Mouse (Mus musculus) G1E (cell line): ENCODE measurements around the gene Epb41l5. TPM values are rescaled to one million over a fixed set of nuclear protein-coding genes. Genes with fewer than 3 reads are reported as not detected.

Source experiments
- ATAC-seq: 2 replicates; pipeline ENCODE4 v1.8.0; 2016; ENCODE audit warnings: mild to moderate bottlenecking; ENCODE audit not compliant: insufficient number of reproducible peaks, poor library complexity, low FRiP score, severe bottlenecking; ENCODE audit errors: extremely low read depth
- DNase-seq: peaks from one replicate; pipeline ENCODE4 v3.0.0; 2012; ENCODE audit warnings: low spot score
- H3K27me3 ChIP-seq: 2 replicates; pipeline ENCODE4 v1.6.1; 2012; ENCODE audit warnings: mild to moderate bottlenecking, low read length, inconsistent platforms; ENCODE audit not compliant: insufficient read depth
- H3K36me3 ChIP-seq: replicated peaks from 2 replicates; pipeline ENCODE3; 2012; ENCODE audit warnings: mild to moderate bottlenecking, inconsistent platforms
- H3K4me1 ChIP-seq: 2 replicates; pipeline ENCODE4 v1.6.1; 2012; ENCODE audit warnings: low read depth, low read length, inconsistent platforms, mixed read lengths; ENCODE audit not compliant: insufficient read depth
- H3K4me3 ChIP-seq: 2 replicates; pipeline ENCODE4 v1.5.1; 2012; ENCODE audit warnings: low read depth, mild to moderate bottlenecking, inconsistent platforms, low read length, moderate library complexity, mixed read lengths
- H3K9me3 ChIP-seq: replicated peaks from 2 replicates; pipeline ENCODE4 v1.6.1; 2012; ENCODE audit warnings: inconsistent platforms
- CTCF ChIP-seq: IDR thresholded peaks from 2 replicates; pipeline ENCODE4 v1.5.1; 2012; ENCODE audit warnings: low read depth, low read length, inconsistent platforms, mixed read lengths
- GATA1 ChIP-seq: IDR thresholded peaks from 2 replicates; pipeline ENCODE4 v1.6.1; 2012; ENCODE audit warnings: borderline replicate concordance, low read length, inconsistent platforms, mixed read lengths
- GATA2 ChIP-seq: IDR thresholded peaks from 2 replicates; pipeline ENCODE4 v1.6.1; 2012; ENCODE audit warnings: low read depth, low read length, inconsistent platforms, borderline replicate concordance
- POLR2AphosphoS5 ChIP-seq: IDR thresholded peaks from 2 replicates; pipeline ENCODE4 v1.6.1; 2012; ENCODE audit warnings: low read depth, low read length, inconsistent platforms; ENCODE audit not compliant: insufficient replicate concordance
- TAL1 ChIP-seq: conservative IDR thresholded peaks from 2 replicates; pipeline ENCODE4 v1.6.1; 2012; ENCODE audit warnings: low read depth, low read length, inconsistent platforms, mixed read lengths
- polyA plus RNA-seq: library from polyadenylated mRNA; stranded (reverse); fragments of >175 nt; gene quantifications from 2 replicates; pipeline ENCODE4 v1.2.3, GENCODE M21; 2012
- total RNA-seq, 2 experiments: library from RNA; stranded (forward) in 1 of 2; stranded (reverse) in 1 of 2; fragments of 200-1000 nt in 1 of 2; fragments of >200 nt in 1 of 2; fragmentation: Nextera tagmentation in 1 of 2; gene quantifications; 2 replicates each; pipeline ENCODE4 v1.2.3; 2014 to 2017

The Epb41l5 gene
- total and polyA plus RNA-seq, 3 experiments, result 7.4 to 81.8 (median 22.5) TPM

DNA sequence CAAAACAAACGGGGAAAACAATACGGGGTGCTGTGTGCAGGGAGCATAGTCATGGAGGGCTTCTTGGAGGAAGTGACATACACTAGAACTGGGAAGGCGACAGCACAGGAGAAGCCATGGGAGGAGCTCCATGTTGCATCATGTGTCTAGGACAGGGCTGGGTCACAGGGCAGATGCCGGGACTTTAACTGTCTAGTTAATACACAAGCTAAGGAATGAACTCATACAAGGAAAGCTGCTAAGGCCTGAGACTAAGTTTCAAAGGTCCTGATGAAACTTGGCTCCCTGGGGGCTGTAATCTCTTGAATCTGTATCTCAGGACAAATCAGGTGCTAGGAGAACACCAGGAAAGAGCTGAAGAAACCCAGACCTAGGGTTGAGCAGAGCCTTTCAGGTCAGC is 126.1 kb downstream of the Epb41l5 start:
- H3K4me3 ChIP-seq, result no peak overlapping the region
- no peak for TF ChIP-seq GATA2
- TF ChIP-seq CTCF, result no peak
- TF ChIP-seq TAL1, result no peak
- no peak for TF ChIP-seq POLR2AphosphoS5
- TF ChIP-seq GATA1, result no peak
- peaks cover 10% of the 10 kb centered on the region for H3K9me3 ChIP-seq
- DNase-seq, result no peak
- H3K4me1 ChIP-seq, result peaks cover 54% of the 10 kb centered on the region
- peaks cover 2% of the 10 kb centered on the region; the same call in 1 of the 2 replicates for H3K27me3 ChIP-seq
- peaks cover 58% of the 10 kb centered on the region for H3K36me3 ChIP-seq
- ATAC-seq, result no peak

DNA sequence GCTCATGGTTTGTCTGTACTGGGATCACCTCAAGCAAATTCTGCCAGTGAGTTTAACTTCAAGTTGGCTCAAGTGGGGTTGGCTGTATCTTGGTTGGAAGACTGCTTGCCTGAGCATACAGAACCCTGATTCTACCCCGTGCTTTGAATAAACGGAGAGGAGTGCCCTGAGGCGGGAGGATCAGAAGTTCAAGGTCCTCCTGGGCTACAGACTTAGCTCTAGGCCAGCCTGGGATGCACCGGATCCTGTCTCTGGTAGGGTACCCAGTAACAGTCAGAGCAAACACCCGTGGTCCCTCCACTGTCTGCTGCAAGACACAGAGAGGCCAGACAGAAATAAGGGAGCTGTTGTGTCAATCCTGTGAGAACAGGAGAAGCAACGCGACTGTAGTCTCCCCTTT is 127.1 kb downstream of the Epb41l5 start:
- peaks cover 2% of the 10 kb centered on the region; the same call in 1 of the 2 replicates for H3K27me3 ChIP-seq
- H3K9me3 ChIP-seq, result peaks cover 7% of the 10 kb centered on the region
- ATAC-seq, result no peak
- no peak for DNase-seq
- peaks cover 50% of the 10 kb centered on the region for H3K4me1 ChIP-seq
- peaks cover 48% of the 10 kb centered on the region for H3K36me3 ChIP-seq
- H3K4me3 ChIP-seq, result no peak overlapping the region
- TF ChIP-seq CTCF (no peak), GATA2 (no peak), GATA1 (no peak), TAL1 (no peak), POLR2AphosphoS5 (no peak)

DNA sequence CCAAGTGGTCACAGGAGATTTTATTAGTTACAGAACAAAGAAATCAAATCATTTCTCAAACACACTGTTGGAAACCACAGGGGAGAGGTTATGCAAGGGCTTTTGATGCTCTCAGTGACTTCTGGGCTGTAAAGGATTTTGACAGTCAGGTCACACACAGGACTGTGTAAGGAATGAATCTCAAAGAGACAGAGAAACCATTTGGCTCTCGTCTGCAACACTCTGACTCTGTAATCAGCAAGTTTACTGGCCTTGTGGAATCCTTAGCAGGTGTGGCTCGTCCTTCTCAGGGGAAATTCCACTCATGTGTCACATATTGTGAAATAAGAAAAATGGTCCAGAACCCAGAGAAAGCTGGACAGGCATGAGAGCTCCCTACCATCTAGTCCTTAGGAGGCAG is 127.8 kb downstream of the Epb41l5 start:
- peaks cover 44% of the 10 kb centered on the region for H3K36me3 ChIP-seq
- DNase-seq, result no peak
- TF ChIP-seq GATA2, result no peak
- TF ChIP-seq POLR2AphosphoS5, result no peak
- TF ChIP-seq TAL1, result no peak
- TF ChIP-seq GATA1, result no peak
- TF ChIP-seq CTCF, result no peak

DNA sequence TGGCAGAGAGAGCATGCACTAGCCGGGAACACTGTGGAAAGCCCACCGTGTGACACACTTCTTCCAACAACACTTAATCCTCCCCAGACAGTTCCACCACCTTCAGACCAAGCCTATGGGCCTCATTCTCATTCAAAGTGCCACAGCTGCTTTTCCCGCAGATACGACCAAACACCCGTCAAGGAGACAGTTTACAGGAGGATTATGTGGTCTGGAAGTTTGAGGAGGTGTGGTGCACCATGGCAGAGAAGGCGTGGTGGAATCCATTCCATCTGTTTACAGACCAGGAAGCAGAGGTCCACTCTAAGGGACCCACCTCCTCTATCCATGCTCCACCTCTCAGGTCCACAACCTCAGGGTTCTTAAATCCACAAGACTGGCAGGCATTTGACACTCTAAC is 129.5 kb downstream of the Epb41l5 start:
- peaks cover 3% of the 10 kb centered on the region for H3K9me3 ChIP-seq
- H3K27me3 ChIP-seq, result peaks cover 7% of the 10 kb centered on the region; the same call in 1 of the 2 replicates
- TF ChIP-seq TAL1 (no peak), POLR2AphosphoS5 (no peak), GATA2 (no peak), GATA1 (no peak), CTCF (no peak)
- H3K4me3 ChIP-seq, result no peak overlapping the region
- peaks cover 29% of the 10 kb centered on the region for H3K4me1 ChIP-seq
- ATAC-seq, result no peak
- peaks cover 43% of the 10 kb centered on the region for H3K36me3 ChIP-seq
- DNase-seq, result no peak

More for the DNA sequence above, 127.8 kb downstream of the Epb41l5 start:
- ATAC-seq, result no peak
- peaks cover 2% of the 10 kb centered on the region; the same call in 1 of the 2 replicates for H3K27me3 ChIP-seq
- peaks cover 43% of the 10 kb centered on the region for H3K4me1 ChIP-seq
- H3K4me3 ChIP-seq, result no peak overlapping the region
- peaks cover 3% of the 10 kb centered on the region for H3K9me3 ChIP-seq

DNA sequence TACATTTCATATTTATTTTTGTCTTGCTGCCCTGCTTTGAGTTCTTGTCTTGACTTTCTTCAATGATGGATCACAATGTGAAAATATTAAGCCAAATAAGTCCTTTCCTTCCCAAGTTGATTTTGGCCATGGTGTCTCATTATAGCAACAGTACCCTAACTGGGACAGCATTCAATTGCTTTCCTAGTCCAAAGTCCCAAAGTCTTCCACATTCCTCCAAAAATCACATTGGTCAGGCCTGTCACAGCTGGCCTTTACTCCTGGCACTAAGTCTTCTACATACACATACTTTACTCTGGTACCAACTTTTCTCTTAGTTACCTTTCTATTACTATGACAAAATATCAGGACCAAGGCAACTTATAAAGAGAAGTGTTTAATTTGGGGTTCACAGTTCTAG is 130.0 kb downstream of the Epb41l5 start:
- Histone ChIP-seq H3K27me3 (peaks cover 10% of the 10 kb centered on the region; the same call in 1 of the 2 replicates), H3K4me1 (peaks cover 29% of the 10 kb centered on the region), H3K9me3 (peaks cover 3% of the 10 kb centered on the region), H3K4me3 (no peak overlapping the region), H3K36me3 (peaks cover 38% of the 10 kb centered on the region)
- DNase-seq (no peak), ATAC-seq (no peak)
- no peak for TF ChIP-seq CTCF
- no peak for TF ChIP-seq GATA2
- no peak for TF ChIP-seq GATA1
- no peak for TF ChIP-seq TAL1
- no peak for TF ChIP-seq POLR2AphosphoS5

DNA sequence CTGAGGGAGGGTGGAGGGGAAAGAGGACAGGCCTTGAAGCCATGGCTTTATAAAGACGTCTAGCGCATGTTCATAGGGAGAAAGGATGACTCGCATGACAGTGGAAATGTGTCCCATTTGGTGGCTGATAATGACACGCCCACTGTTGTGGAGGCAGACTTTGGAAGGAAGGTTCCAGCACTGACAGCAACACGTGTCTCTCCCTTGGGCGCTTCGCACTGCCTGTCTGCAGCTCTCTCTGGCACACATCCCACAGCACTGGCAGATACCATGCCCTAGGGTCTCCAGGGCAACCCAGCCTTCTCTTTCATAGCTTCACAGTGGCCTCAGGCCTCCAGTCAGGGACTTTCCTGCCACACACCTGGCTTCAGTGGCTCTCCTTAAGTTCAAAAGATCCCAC is 130.7 kb downstream of the Epb41l5 start:
- ATAC-seq, result no peak
- peaks cover 26% of the 10 kb centered on the region for H3K4me1 ChIP-seq
- TF ChIP-seq GATA1 (no peak), POLR2AphosphoS5 (no peak), TAL1 (no peak), CTCF (no peak), GATA2 (no peak)
- peaks cover 32% of the 10 kb centered on the region for H3K36me3 ChIP-seq
- H3K9me3 ChIP-seq, result peaks cover 3% of the 10 kb centered on the region
- peaks cover 14% of the 10 kb centered on the region for H3K27me3 ChIP-seq
- DNase-seq, result no peak
- no peak overlapping the region for H3K4me3 ChIP-seq
